Mouse (Mus musculus): ENCODE data around the gene Colca2. TPM values are rescaled to one million over a fixed set of nuclear protein-coding genes. Genes with fewer than 3 reads are reported as not detected.

Gene Colca2
- total and polyA plus RNA-seq, 2 experiments from 2014 or later: 3.0 to 12.4 TPM

- no peak for ATAC-seq (ENCODE audit: insufficient read depth, low read depth)
- H3K4me1 ChIP-seq (ENCODE audit: control insufficient read depth, insufficient read depth): no peaks in the 10 kb centered on the region
- no peak overlapping the region for H3K27ac ChIP-seq (ENCODE audit: low read depth)
- H3K4me3 ChIP-seq (ENCODE audit: low read depth, low read length): no peak overlapping the region
- no peak for TF ChIP-seq CTCF (IDR thresholded peaks at IDR 0.05; ENCODE audit: low read depth)
- no peak for TF ChIP-seq EP300 (IDR thresholded peaks at IDR 0.05; ENCODE audit: low read depth)
- H3K4me2 ChIP-seq (ENCODE audit: low read depth, low read length): no peak overlapping the region
- H3K27me3 ChIP-seq (ENCODE audit: control insufficient read depth, insufficient read depth, low read length): no peaks in the 10 kb centered on the region
- DNase-seq (ENCODE audit: low spot score): no peak
- H3K9me3 ChIP-seq (replicated peaks; ENCODE audit: control insufficient read depth, low read length): no peaks in the 10 kb centered on the region
- H3K36me3 ChIP-seq (replicated peaks; ENCODE audit: control insufficient read depth, insufficient read depth, low read length): no peaks in the 10 kb centered on the region
- 25% methylated on average over 4 of the region's 4 CpGs for WGBS
- no peak overlapping the region for H3K9ac ChIP-seq (replicated peaks; ENCODE audit: low read depth, low read length)
These were observed 47.5 kb downstream of the Colca2 start for GRCm38 (mm10) chr9:51230701-51231389.

GRCm38 (mm10) chr9:51225636-51226166 lies 52.7 kb downstream of the Colca2 start:
- Histone ChIP-seq H3K9ac (replicated peaks; ENCODE audit: low read depth, low read length) (no peak overlapping the region), H3K4me2 (ENCODE audit: low read depth, low read length) (no peak overlapping the region), H3K4me3 (ENCODE audit: low read depth, low read length) (no peak overlapping the region), H3K4me1 (ENCODE audit: control insufficient read depth, insufficient read depth) (no peaks in the 10 kb centered on the region), H3K27ac (ENCODE audit: low read depth) (no peak overlapping the region), H3K36me3 (replicated peaks; ENCODE audit: control insufficient read depth, insufficient read depth, low read length) (no peaks in the 10 kb centered on the region), H3K27me3 (ENCODE audit: control insufficient read depth, insufficient read depth, low read length) (no peaks in the 10 kb centered on the region), H3K9me3 (replicated peaks; ENCODE audit: control insufficient read depth, low read length) (no peaks in the 10 kb centered on the region)
- TF ChIP-seq CTCF (IDR thresholded peaks at IDR 0.05; ENCODE audit: low read depth) (no peak), EP300 (IDR thresholded peaks at IDR 0.05; ENCODE audit: low read depth) (no peak)
- 75% methylated on average over 5 of the region's 5 CpGs for WGBS
- DNase-seq (ENCODE audit: low spot score) (no peak), ATAC-seq (ENCODE audit: insufficient read depth, low read depth) (no peak)

Other genes starting within 250 kb of the Colca2 start
- gene Btg4, start 217.7 kb downstream of the Colca2 start, total RNA-seq (2014; rRNA removed; ENCODE audit: low replicate concordance): not detected in 2 replicates
- not detected in 2 replicates for gene Btg4, start 217.7 kb downstream of the Colca2 start, polyA plus RNA-seq (2015; fragmentation: Nextera tagmentation; extraction: Ambion mirVana)
- 8.4 and 9.9 TPM in 2 replicates for gene Layn, start 201.5 kb downstream of the Colca2 start, total RNA-seq (2014; rRNA removed; ENCODE audit: low replicate concordance)
- 6.7 and 6.9 TPM in 2 replicates for gene Layn, start 201.5 kb downstream of the Colca2 start, polyA plus RNA-seq (2015; fragmentation: Nextera tagmentation; extraction: Ambion mirVana)
- not detected in 2 replicates for gene 4833427G06Rik, start 176.5 kb downstream of the Colca2 start, total RNA-seq (2014; rRNA removed; ENCODE audit: low replicate concordance)
- 0.21 TPM in 1 of 2 replicates, not detected in the other for gene 4833427G06Rik, start 176.5 kb downstream of the Colca2 start, polyA plus RNA-seq (2015; fragmentation: Nextera tagmentation; extraction: Ambion mirVana)
- 0.15 TPM in 1 of 2 replicates, not detected in the other for gene Gm32742, start 113.1 kb downstream of the Colca2 start, total RNA-seq (2014; rRNA removed; ENCODE audit: low replicate concordance)
- gene Gm32742, start 113.1 kb downstream of the Colca2 start, polyA plus RNA-seq (2015; fragmentation: Nextera tagmentation; extraction: Ambion mirVana): not detected in 2 replicates
- 0.76 and 0.89 TPM in 2 replicates for gene Pou2af1, start 64.9 kb downstream of the Colca2 start, total RNA-seq (2014; rRNA removed; ENCODE audit: low replicate concordance)
- gene Pou2af1, start 64.9 kb downstream of the Colca2 start, polyA plus RNA-seq (2015; fragmentation: Nextera tagmentation; extraction: Ambion mirVana): 0.05 and 0.08 TPM in 2 replicates
- gene 1810046K07Rik, start 50.3 kb upstream of the Colca2 start, total RNA-seq (2014; rRNA removed; ENCODE audit: low replicate concordance): not detected in 2 replicates
- gene 1810046K07Rik, start 50.3 kb upstream of the Colca2 start, polyA plus RNA-seq (2015; fragmentation: Nextera tagmentation; extraction: Ambion mirVana): not detected in 2 replicates

All from heart, postnatal 0 days (tissue).